Mouse (Mus musculus) ES-Bruce4 (cell line): ENCODE results near the gene Gm21748. TPM values are rescaled to one million over a fixed set of nuclear protein-coding genes. Genes with fewer than 3 reads are reported as not detected.
"Not testable (repeated sequence)": the region's sequence is repeated elsewhere in the genome, so short reads cannot be mapped to it uniquely, and the experiment has no call there.

Source experiments
- H3K27ac ChIP-seq: 2 replicates; pipeline ENCODE4 v1.5.1; 2012; ENCODE audit warnings: low read length, inconsistent platforms; ENCODE audit not compliant: insufficient read depth
- H3K27me3 ChIP-seq: 2 replicates; pipeline ENCODE4 v1.6.1; 2012; ENCODE audit warnings: mild to moderate bottlenecking, low read length, inconsistent platforms; ENCODE audit not compliant: control insufficient read depth, poor library complexity, insufficient read depth, severe bottlenecking
- H3K36me3 ChIP-seq: 2 replicates; pipeline ENCODE4 v1.6.1; 2012; ENCODE audit warnings: inconsistent platforms, mild to moderate bottlenecking, low read length, moderate library complexity; ENCODE audit not compliant: control insufficient read depth, poor library complexity, insufficient read depth, severe bottlenecking
- H3K4me1 ChIP-seq: one replicate; pipeline ENCODE4 v1.8.1; 2011; ENCODE audit warnings: low read length; ENCODE audit not compliant: control insufficient read depth, insufficient read depth
- H3K4me3 ChIP-seq: 2 replicates; pipeline ENCODE4 v1.5.1; 2011; ENCODE audit warnings: low read depth, mild to moderate bottlenecking, low read length
- H3K9ac ChIP-seq: 2 replicates; pipeline ENCODE4 v1.6.1; 2012; ENCODE audit warnings: low read depth, mild to moderate bottlenecking, inconsistent platforms; ENCODE audit not compliant: poor library complexity, severe bottlenecking
- H3K9me3 ChIP-seq: replicated peaks from 2 replicates; pipeline ENCODE4 v1.6.1; 2012; ENCODE audit warnings: mild to moderate bottlenecking, low read length, inconsistent platforms; ENCODE audit not compliant: control insufficient read depth, poor library complexity, insufficient read depth, severe bottlenecking
- polyA plus RNA-seq: library from polyadenylated mRNA; stranded (reverse); fragments of >200 nt; gene quantifications from 2 replicates; pipeline ENCODE4 v1.2.4, GENCODE M21; 2011; ENCODE audit warnings: low read depth; ENCODE audit not compliant: missing spikeins, insufficient read depth, insufficient read length

The Gm21748 gene
- polyA plus RNA-seq, result not detected in 2 replicates

DNA sequence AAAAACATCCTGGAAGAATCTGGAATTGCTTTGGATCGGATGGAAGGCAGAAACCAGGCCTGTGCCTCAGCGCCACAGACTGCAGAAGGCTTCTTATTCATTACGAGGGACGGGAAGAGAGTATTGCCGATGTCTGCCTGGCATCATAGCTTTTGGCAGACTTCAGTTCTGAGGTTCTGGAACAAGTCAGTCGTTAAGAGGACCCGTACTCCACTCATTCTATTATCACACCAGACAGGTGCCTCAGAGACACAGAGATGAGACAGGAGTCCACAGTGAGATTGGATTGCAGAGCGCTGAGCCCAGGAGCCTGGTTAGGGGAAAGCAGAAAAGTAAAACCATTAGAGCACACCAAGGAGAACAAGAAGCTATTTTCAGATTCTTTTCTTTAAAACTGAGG is at the start of gene Gm21748:
Gm21748 (minus strand) TSS at position 101 of the 400 bp plus-strand sequence.
- not testable (repeated sequence) for H3K36me3 ChIP-seq, H3K9me3 ChIP-seq, H3K9ac ChIP-seq, H3K27me3 ChIP-seq, H3K4me1 ChIP-seq, H3K27ac ChIP-seq, H3K4me3 ChIP-seq

Other genes starting within 250 kb of the Gm21748 start
- not detected in 2 replicates for gene Gm21860, start 84.4 kb downstream of the Gm21748 start, polyA plus RNA-seq
- gene Gm47283, start 54.4 kb downstream of the Gm21748 start, polyA plus RNA-seq, result not detected in 2 replicates